Mouse (Mus musculus) heart, postnatal 0 days (tissue): Measurements from ENCODE around the gene Hfe2.

Experiments
- CTCF ChIP-seq: IDR thresholded peaks from 2 replicates; pipeline ENCODE4 v1.5.1; 2016; ENCODE audit warnings: antibody characterized with exemption, control low read depth, low read depth
- EP300 ChIP-seq: IDR thresholded peaks from 2 replicates; pipeline ENCODE4 v1.6.1; 2016; ENCODE audit warnings: antibody characterized with exemption, low read depth

DNA sequence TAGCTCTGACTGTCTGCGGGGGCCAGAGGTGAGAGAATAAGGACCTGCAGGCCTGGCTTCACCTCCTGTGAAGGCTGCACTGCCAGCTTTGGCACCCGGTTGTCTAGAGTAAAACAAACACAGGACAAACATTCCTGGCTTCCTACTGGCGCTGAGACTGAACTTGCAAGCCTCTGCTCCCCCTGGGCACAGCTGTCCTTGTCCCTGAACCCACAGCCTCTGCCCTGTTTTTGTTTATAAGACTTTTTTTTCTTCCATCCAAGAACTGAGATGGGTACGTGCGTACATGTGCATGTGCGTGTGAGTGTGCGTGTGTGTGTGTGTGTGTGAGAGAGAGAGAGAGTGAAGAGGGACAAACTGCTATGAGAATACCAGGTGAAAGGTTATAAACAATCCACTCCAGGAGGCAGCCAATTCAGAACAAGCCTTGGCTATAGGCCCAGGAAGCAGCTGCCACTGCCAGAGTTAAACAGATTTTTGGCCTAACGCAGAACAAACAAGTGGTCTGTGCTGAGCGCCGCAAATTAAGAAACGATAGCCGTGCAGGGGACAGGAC, 30.1 kb downstream of the Hfe2 start:
- TF ChIP-seq CTCF (no peak), EP300 (peak; percentile 98)
